Mouse (Mus musculus): ENCODE results near the gene Ncs1.

Gene Ncs1

DNA sequence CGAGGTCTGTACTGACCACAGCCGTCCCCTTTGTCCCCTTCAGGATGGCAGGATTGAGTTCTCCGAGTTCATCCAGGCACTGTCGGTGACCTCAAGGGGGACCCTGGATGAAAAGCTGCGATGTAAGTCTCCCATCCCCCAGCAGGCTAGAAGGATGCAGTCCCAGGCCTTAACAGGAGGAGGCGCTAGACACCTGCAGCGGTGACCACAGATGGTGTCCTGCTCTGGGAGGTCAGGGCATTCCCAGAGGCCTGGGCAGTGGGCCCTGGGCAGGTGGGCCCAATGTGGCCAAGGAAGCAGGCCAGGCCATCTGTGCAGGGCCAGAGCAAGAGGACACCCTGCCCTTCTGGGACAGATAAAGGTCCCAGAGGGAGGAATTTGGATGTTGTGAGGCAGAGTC lies 36.6 kb downstream of the Ncs1 start:
- DNase-seq, result no peak

DNA sequence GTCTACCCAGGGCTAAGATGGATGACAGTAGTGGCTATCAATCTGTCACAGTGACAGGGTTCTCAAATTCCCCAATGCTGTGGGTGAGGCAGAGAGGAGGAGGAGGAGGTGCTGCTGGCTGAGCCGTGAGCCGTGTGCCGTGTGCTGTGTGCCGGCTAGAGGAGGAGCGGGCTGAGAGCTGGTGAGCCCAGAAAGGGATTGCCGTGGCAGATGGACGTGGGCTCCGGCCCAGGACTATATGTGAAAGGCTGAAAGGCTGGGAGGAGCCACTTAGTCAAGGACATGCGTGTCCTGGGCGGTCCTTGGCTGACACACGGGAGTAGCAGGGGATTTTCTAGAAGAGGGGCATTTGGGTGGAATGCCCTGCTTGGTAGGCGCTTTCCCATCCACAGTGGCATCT lies 37.3 kb downstream of the Ncs1 start:
- no peak for DNase-seq

DNA sequence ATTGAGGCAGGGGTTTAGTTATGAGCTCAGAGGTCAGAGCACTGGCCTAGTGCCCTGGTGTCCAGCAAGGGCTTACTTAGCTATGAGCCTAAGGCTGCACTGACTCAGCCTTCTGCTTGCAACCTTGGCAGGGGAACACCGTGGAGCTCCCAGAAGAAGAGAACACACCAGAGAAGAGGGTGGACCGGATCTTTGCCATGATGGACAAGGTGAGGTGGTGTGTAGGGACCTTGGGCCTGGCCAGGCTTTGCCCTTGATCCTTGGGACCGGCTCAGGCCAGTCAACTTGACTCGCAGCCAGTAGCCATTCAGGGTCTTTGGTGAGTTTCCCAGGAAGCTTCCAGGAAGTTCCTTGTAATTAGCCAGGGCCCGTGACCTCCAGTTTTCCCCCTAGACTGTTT lies 38.9 kb downstream of the Ncs1 start:
- no peak for DNase-seq

DNA sequence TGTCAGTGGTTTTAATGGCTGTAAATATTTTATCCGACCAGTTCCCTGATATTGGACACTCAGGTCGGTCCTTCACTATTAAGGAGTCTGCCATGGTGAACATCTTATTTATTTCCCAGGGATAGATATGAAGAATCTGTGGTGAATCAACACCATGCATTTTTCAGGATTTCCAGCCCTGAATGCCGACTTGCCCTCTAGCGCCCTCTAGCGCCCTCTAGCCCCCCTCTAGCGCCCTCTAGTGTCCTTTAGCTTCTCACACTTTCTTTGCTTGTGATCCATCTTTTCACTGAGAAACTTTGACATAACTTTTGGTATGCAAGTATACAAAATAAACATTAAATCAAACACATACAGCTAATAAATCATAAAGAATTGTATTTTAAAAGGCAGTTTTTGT lies 45.8 kb downstream of the Ncs1 start:
- peak; percentile 61 for DNase-seq

DNA sequence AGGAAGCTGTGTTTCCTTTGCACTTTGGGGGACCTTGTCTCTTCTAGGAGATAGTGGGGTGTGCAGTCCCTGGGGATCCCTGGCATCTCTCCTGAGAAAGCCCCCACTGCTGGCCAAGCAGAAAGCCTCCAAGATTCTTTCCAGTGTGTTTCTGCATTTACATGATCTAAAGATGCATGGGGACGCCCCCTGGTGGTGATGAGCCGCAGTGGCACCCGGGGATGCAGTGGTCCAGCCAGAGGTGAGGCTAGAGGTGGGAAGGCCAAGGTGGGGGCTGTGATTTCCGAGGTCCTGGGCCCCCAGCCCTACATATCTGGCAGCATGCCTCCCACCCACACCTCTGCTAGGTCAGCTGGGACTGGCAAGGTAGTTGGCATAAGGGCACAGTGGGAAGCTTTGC lies 49.4 kb downstream of the Ncs1 start:
- DNase-seq, result peak; percentile 77

DNA sequence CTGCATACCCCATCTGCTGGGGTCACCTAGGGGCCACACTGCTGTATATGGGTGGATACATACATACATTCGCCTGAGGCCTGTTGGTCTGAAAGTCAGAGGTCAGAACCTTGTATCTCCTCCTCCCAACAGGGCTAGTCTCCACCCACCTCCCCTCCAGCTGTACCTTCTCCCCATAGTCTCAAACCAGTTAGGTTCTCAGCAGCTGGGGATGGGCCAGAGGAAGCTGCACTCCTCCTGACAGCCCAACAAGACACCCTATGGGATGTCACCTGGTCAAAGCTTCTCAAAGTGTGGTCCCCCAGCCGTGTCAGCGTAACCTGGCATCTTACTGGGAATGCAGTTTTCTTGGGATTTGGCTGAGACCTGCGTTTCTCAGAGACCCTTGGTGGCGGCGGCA lies 50.8 kb downstream of the Ncs1 start:
- DNase-seq, result no peak

DNA sequence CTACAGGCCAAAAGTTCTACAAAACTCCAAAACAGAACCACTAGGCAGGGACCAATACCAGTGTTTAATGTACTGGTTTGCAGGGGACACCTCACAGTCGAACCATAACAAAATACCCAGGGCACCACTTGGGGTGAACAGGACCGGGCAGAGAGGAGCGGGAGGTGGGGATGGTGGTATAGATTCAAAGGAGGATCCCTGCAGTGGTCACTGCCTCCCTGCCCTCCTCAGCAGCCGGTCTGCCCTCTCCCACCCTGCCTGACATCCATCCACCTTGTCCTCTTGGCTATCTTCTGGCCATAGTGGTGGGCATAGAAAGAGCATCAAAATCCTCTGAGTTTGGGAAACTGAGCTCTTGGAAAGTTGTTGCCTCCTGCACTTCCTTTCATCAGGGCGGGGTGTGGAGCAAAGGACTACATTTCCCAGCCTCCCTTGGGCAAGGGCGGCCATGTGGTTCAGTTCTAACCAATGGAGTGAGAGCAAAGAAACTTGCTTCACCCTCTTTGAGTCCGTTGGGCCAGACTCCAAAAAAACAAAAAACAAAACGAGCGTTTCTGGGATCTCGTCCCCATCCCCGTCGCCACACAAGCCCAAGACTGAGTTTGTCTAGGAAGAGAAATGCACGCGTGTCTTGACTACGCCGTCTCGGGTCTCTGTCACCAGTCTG lies 52.1 kb downstream of the Ncs1 start:
- DNase-seq, result peak; percentile 81

DNA sequence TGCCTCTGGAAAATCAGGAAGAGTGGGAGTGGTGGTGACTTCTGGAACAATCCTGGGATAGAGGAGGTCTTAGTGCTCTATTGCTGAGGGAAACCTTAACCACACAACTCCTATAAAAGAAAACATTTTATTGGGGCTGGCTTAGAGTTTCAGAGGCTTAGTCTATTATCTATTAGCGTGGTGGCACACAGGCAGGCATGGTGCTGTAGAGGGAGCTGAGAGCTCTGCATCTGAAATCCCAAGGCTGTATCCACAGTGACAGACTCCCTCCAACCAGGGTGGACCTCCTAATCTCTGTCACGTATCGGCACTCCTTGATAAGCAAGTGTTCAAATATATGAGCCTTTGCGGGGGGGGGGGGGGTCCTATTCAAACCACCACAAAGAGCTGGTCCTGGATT lies 53.2 kb downstream of the Ncs1 start:
- DNase-seq, result no peak

DNA sequence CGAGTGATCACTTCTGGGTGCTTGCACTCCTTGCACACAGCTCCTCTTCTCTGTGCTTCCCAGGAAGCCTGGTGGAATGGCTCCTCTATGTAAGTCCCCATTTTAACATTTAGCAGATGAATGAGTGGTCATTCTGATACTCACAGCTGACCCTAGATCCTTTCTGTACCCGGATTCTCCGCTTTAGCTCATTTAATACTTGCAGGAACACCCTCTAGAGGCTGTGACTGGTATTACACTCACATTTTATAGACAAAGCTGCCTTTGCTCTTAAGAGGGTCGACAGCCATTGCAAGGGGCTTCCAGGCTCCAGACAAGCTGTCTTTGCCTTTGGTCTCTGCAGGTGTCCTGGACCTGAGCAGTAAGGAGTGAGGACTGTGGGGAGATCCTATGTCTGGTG lies 53.6 kb downstream of the Ncs1 start:
- peak; percentile 86 for DNase-seq

DNA sequence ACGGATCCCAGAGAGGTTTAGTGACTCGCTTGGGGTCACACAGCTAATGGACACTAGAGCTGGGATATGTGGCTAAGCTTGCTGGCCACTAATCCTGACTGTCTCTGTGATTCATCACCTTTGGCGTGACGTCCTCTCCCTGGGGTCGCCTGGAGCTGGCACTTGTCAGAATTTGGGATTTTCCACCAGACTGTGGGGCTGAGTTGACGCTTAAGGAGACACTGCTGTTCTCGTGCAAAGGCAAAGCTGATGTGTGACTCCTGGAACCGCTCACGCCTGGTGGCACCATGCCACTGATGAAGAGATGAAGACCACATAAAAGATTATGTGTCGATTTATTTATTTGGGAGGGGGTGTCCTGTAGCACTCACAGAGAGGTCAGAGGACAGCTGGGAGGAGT lies 54.4 kb downstream of the Ncs1 start:
- DNase-seq, result no peak

DNA sequence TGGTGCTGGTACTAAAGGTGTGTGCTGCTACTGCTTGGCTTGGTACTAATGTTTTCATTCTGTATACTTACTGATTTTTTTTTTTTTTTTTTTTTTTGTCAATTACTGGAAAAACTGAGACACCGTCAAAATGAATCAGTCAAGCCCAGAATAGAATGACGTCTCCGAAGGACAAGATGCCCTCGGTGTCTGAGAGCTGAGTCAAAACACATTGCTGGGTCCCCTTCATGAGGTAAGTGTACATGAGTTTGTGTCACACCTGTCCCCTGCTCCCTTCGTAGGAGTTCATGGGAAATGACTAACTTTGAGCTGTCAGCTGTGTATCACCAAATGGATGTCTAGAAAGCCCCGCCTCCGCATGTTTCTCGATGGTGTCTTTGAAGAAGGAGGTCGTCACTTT lies 57.6 kb downstream of the Ncs1 start:
- no peak for DNase-seq

DNA sequence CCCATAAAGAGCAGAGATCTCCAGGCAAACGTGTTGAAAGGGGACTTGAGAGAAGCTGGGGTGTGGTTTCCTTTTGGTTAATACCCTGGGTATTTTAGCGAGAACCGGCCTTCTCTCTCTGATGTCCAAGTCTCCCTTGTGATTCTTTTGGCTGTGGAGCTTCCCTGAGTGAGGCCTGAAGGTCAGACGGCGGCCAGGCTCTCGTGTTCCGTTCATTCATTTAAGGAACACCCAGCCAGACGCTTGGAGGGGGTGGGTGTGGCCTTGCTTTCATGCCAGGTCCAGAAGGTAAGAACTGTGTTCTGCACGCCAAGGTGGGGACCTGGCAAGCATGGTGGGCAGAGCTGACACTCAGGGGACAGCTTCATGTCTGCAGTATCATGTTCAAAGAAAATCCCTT lies 58.6 kb downstream of the Ncs1 start:
- no peak for DNase-seq

DNA sequence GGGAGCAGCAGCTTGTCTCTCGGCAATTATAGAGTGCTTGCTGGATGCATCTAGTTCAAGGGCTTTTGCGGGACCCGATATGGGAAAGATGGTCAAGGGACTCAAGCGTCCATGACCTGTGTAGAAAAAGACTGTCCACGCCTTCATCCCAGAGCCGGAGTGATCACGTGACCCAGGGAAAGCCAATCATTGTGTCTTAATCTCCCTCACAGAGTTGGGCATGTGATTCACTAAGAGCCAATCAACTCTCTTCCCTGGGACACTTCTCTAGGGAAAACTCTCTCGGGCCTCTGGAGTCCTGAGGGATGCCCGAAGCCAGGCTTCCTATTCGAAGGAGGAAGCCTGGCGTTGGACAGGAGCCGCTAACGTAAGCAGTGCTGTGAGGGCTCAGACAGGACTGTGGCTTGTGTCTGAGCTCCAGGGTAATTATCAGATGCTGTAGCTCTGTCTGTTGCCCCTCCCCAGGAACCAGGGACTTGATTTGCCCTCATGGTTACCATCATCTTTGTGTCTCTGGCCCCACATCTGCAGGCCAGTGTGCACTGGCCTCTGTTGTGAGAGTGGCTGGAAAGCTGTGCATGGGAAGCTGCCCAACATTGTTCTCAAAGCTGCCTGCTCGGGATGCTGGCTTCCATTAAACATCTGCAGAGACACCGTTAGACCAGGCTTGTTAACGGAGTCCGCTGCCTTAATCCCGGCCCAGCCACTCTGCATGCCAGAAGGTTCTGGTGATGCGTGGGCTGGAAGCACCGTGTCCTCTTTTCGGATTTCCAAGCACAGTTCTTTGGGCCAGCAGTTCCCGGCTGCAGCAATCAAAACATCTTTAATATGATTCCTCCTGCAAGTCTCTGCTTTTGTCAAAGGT lies 59.4 kb downstream of the Ncs1 start:
- no peak for DNase-seq

DNA sequence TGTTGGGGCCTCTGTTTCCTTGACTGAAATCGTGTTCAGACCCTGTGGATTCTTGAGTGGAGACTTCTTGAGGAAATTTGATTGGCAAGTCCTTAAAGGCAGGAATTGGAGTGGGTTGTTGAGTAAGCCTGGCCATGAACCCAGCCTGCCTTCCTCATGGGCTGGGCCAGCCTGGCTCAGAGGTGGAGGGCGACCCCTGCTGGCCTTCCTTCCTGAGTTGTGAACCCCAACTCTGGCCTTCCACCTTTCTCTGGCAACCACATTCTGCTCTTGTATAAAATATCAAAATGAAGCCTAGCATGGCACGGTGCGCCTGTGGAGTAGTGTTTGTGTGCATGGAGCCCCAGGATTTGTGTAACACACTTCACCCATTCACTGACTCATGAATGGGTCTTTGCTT lies 60.1 kb downstream of the Ncs1 start:
- peak; percentile 54 for DNase-seq

DNA sequence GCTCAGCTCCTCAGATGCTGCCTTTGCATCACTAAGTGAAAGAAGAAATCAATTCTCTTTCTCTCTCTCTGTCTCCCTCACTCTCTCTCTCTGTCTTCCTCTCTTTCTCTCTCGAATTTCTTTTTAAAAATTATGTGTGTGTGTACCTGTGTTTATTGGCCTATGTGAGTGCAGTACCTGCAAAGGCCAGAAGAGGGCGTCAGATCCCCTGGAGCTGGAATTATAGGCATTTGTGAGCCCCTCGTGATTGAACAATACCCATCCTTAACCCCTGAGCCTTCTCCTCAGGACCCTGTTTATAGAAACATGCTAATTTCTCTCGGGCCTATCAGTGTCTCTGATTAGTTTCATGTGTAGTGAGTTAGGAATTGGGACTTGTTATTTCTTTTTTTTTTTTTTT lies 62.6 kb downstream of the Ncs1 start:
- DNase-seq, result no peak

DNA sequence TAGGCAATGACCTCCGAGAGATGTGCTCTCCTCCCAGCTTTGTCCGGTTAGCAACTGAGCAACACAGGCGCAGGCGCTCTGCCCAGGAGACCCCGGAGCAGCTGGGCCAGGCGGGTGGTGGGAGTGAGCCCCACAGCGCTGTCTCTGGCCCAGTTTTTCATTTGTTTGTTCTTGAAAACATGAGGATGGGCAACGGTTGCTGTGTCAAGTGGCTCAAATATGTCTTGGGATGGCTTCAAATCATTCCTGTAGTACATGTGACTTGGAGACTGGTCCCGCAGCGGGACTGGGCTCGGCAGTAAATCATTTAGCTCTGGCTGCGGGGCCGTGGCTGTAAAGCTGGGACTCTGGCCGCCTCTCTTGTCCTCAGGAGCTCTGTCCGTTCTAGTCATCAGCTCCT lies 63.9 kb downstream of the Ncs1 start:
- no peak for DNase-seq

DNA sequence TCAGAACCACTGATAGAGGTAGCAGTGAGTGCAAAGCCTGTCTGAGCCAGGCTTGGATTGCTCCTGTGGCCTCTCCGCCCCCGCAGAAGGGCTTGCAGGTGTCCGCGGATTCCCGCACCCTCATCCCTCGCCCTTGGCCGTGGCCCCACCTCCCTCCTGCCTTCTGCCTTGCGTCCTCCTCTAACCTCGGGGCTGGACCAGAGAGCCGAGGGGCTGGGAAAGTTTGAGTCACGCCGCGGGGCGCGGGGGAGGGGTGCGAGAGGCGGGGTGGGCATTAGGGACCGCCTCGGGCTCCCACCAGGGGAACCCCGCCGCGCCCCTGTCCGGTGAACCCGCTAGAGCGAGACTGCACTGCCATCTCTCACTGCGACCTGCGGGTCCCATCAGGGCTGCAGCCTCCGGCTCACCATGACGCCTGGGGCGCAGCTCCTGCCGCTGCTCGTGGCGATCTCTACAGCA lies 68.4 kb downstream of the Ncs1 start, which contains the start of gene Hmcn2:
Gene Hmcn2 (plus strand): TSS at position 409 of the 459 bp plus-strand sequence.
- DNase-seq, result no peak

DNA sequence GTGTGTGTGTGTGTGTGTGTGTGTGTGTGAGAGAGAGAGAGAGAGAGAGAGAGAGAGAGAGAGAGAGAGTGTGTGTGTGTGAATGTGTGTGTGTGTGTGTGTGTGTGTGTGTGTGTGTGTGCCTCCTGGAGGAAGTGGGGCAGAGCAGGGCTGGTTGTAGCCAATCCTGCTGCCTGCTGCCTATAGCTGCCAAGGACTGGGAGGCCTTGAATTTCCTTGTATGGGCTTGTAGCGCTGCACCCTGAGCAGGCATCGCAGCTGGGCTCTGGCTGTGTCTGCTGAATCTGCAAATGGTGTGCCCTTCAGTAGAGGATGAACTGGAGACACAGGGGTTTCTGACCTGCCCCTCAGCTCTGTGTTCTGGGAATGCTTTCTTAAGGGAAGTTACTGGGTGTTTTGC lies 72.5 kb downstream of the Ncs1 start:
- no peak for DNase-seq

DNA sequence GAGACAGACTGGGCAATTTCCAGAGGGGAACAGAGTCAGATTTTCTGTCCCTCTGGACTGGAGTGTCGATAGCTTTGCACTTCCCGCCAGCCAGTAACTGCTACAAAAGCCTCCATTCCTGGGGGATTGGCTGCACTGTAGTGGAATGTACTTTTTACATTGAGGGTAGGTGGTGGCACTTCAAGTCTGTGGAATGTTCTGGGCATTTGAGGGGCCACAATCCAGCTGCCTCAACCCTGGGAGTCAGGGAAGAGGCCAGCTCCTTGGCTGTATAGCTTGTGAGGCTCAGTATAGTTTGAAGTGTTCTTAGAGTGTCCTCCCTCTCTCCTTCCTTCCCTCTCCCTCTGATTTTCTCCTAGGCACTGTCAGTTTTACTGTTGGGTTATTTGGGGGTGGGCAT lies 73.6 kb downstream of the Ncs1 start:
- no peak for DNase-seq

DNA sequence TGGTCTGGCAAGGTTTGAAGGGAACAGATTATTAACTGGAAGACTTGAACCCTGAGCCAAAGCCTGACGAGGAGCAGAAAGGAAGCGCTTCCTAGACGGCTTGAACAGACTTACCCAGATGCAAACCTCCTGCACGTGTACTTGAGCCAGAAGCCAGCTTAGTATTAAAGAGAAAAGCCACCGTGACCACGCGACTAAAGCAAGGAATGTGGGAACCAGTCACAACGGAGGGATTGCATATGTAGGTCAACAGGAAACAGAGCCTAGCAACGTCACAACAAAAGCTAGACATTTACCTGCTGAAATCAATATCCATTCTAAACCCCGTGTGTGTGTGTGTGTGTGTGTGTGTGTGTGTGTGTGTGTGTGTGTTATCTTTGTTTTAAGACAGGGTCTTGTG lies 81.6 kb downstream of the Ncs1 start:
- no peak for DNase-seq

DNA sequence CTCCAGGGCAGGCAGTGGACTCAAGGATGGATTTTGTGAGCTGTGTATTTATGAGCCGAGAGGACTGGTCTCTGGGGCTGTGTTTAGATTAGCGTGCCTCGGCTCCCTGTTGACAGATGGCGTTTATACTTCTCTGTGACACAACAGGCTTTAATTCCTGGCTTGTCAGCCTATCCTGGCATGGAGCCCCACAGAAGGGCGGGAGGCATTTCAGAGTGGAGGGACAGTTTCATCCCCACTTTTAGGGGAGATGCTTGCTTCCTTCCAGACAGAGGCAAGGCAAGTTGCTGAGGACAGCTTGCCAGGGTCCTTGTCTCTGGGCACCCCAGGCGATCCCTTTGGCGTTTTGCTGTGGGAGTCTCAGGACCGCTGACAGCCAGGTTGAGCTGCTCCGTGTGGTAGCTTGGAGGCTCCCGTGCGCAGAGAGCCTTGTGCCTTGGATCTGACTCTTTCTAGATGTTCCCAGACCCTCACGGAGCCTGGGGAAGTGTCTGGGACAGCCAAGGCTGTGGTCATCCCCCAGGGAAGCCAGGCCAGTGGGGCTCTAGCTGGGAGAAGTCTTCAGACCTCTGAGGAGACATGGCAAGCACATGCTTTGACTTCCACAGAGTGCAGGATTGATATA lies 92.2 kb downstream of the Ncs1 start:
- no peak for DNase-seq

DNA sequence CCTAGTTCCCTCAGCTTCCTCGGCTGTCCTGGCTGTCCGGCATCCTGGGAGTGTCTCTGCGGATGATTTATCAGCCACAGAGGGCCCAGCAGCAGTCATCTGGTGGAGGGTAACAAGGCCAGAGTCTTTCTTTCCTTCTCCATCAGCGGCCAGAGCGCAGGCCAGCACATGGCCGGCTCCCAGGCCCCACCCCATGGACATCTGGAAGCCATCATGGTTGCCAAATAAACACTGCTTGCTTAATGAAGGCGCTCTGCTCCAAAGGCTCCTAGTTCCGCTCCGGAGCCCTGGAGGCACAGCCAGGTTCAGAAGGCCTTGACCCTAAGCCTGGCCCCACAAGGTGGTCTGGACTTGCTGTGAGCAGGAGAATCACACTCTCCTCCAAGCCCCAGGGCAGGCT lies 94.2 kb downstream of the Ncs1 start:
- DNase-seq, result peak; percentile 83

DNA sequence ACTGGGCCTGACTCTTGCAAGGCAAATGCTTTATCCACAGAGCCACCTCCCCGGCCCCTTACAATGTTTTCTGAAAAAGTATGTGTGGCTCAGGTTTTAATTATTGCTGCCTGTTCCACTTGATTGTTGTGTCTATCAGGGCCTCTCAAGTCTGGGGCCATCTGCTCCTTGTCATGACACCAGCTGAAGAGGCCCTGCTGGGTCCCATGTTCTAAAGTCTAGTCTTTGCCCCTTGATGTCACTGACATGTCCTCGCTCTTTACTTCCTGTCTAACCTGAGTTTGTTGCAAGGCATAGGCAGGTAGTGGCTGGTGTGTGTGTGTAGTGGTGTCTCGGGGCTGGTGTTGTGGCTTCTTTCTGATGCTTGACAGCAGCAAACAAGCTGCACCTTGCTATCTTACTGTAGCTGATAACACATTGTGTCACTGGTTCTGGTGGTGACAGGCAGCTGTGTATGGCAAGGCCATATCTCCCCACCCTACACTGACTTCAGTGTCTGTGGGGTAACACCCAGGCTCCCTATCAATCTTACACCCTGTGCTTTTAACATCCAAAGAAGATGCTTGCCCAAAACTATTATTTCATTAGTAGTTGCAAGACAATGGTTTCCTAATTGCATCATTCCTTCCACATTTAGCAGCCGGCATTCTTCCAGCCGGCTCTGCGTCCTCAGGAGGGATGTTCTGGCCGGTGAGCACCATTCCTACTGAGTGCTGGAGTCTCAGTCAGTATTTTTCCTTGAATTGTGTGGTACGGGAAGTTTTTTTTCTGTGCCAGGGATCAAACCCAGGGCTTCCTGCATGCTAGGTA lies 96.3 kb downstream of the Ncs1 start:
- DNase-seq, result no peak

Data from embryo, embryonic 11 days (tissue).